Mouse (Mus musculus) kidney, adult 2 months (tissue): ENCODE measurements around the gene Atxn7l2. TPM values are rescaled to one million over a fixed set of nuclear protein-coding genes. Genes with fewer than 3 reads are reported as not detected.

Source experiments
- DNase-seq: peaks from one replicate; pipeline ENCODE4 v3.0.0; 2021
- H3K27ac ChIP-seq: fragments of 200-500 bp; 2 replicates; pipeline ENCODE4 v1.5.1; 2012; ENCODE audit warnings: low read depth, low read length, control low read depth, inconsistent platforms; ENCODE audit not compliant: insufficient read depth
- H3K27me3 ChIP-seq: fragments of 200-500 bp; replicated peaks from 2 replicates; pipeline ENCODE4 v1.6.1; 2012; ENCODE audit warnings: mild to moderate bottlenecking, moderate library complexity, low read length, inconsistent platforms; ENCODE audit not compliant: control insufficient read depth, insufficient read depth
- H3K36me3 ChIP-seq: fragments of 200-500 bp; 2 replicates; pipeline ENCODE4 v1.6.1; 2012; ENCODE audit warnings: mild to moderate bottlenecking, moderate library complexity, low read length, inconsistent platforms; ENCODE audit not compliant: control insufficient read depth, insufficient read depth
- H3K4me1 ChIP-seq: fragments of 200-500 bp; 2 replicates; pipeline ENCODE4 v1.6.1; 2011; ENCODE audit warnings: low read length; ENCODE audit not compliant: control insufficient read depth, insufficient read depth
- H3K4me3 ChIP-seq: fragments of 200-500 bp; 2 replicates; pipeline ENCODE4 v1.5.1; 2011; ENCODE audit warnings: mild to moderate bottlenecking, low read depth, low read length, control low read depth; ENCODE audit not compliant: insufficient read depth
- CTCF ChIP-seq: fragments of 200-500 bp; conservative IDR thresholded peaks from 2 replicates; pipeline ENCODE4 v1.5.1; 2011; ENCODE audit warnings: low read depth, mild to moderate bottlenecking, control low read depth, low read length, moderate library complexity, mixed read lengths; ENCODE audit not compliant: insufficient read depth, insufficient read length
- POLR2A ChIP-seq: fragments of 200-500 bp; IDR thresholded peaks from one replicate; pipeline ENCODE4 v1.6.1; 2011; ENCODE audit warnings: low read depth, low read length, control low read depth
- WGBS: fragments of 180-500 bp; shearing (Covaris S2); methylation state at CpG from one replicate; pipeline ENCODE4 v1.1.7; 2018; 5-methylcytosine and 5-hydroxymethylcytosine counted together
- polyA plus RNA-seq: library from polyadenylated mRNA; depleted of rRNA; stranded (reverse); fragments of >200 nt; gene quantifications from 2 replicates; pipeline ENCODE4 v1.2.3, GENCODE M21; 2012; rRNA removed

Atxn7l2 gene
- polyA plus RNA-seq, 1 experiment, result 23.1 TPM

- Histone ChIP-seq H3K4me1 (no peaks in the 10 kb centered on the region), H3K27me3 (no peaks in the 10 kb centered on the region), H3K27ac (no peak overlapping the region), H3K36me3 (no peaks in the 10 kb centered on the region), H3K4me3 (no peak overlapping the region)
- no peak for DNase-seq
- 78% methylated on average over 9 of the region's 9 CpGs for WGBS
- TF ChIP-seq POLR2A (no peak), CTCF (no peak)
Observed at GRCm38 (mm10) chr3:108158383-108159037, 52.2 kb downstream of the Atxn7l2 start.

DNA sequence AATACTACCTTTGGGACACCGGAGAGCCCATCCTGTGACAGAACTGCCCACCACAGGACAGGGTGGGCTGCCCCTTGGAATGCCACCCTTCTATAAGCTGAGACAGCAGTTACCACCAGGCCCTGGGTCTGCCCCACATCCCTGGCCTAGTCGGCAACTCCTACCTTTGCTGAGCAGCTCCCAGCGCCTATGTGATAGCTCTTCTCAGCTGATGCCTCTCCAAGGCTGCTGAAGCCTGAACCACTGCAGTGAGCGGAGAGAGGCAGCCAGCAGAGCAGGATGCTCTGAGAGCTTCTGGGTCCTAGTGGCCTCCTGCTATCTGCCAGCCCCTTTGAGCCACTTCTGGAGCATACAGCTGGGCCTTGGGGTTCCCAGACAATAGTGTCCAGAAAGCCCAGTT lies 56.1 kb downstream of the Atxn7l2 start, which contains the start of gene Gpr61:
Gpr61 (minus strand) TSS at position 227 of the 400 bp plus-strand sequence.
- TF ChIP-seq CTCF (no peak), POLR2A (no peak)
- 45% methylated on average over 4 of the region's 4 CpGs for WGBS
- no peak for DNase-seq
- no peak within 1 kb of the TSS for H3K27ac ChIP-seq
- no peaks in the 10 kb centered on the region for H3K36me3 ChIP-seq
- no peak within 1 kb of the TSS for H3K4me3 ChIP-seq
- H3K27me3 ChIP-seq, result no peaks in the 10 kb centered on the region
- H3K4me1 ChIP-seq, result no peaks in the 10 kb centered on the region

GRCm38 (mm10) chr3:108152290-108152689 lies 58.4 kb downstream of the Atxn7l2 start:
- no peak for DNase-seq
- peaks cover 3% of the 10 kb centered on the region; the same call in 1 of the 2 replicates for H3K4me1 ChIP-seq
- no peak overlapping the region for H3K4me3 ChIP-seq
- TF ChIP-seq POLR2A (no peak), CTCF (no peak)
- H3K27me3 ChIP-seq, result no peaks in the 10 kb centered on the region
- H3K27ac ChIP-seq, result no peak overlapping the region
- no peaks in the 10 kb centered on the region for H3K36me3 ChIP-seq
- WGBS, result 85% methylated on average over 3 of the region's 3 CpGs

Other genes starting within 250 kb of the Atxn7l2 start
- 0.41 and 0.63 TPM in 2 replicates for gene Gstm3, start 241.7 kb downstream of the Atxn7l2 start, polyA plus RNA-seq
- 190 and 212 TPM in 2 replicates for gene Gstm2, start 224.5 kb downstream of the Atxn7l2 start, polyA plus RNA-seq
- gene Gstm1, start 193.0 kb downstream of the Atxn7l2 start, polyA plus RNA-seq, result 1,515 and 1,697 TPM in 2 replicates
- 23.4 and 23.9 TPM in 2 replicates for gene Gstm4, start 166.0 kb downstream of the Atxn7l2 start, polyA plus RNA-seq
- 59.0 and 86.6 TPM in 2 replicates for gene Ampd2, start 124.3 kb downstream of the Atxn7l2 start, polyA plus RNA-seq
- gene Gnat2, start 118.1 kb downstream of the Atxn7l2 start, polyA plus RNA-seq, result 0.61 TPM in 2 replicates
- 21.3 and 31.0 TPM in 2 replicates for gene Gnai3, start 64.8 kb downstream of the Atxn7l2 start, polyA plus RNA-seq
- not detected in 2 replicates for gene Gpr61, start 56.1 kb downstream of the Atxn7l2 start, polyA plus RNA-seq
- gene Amigo1, start 24.6 kb downstream of the Atxn7l2 start, polyA plus RNA-seq, result 18.4 and 25.7 TPM in 2 replicates
- 7.0 and 7.1 TPM in 2 replicates for gene Cyb561d1, start 9.7 kb downstream of the Atxn7l2 start, polyA plus RNA-seq
- 37.7 and 38.7 TPM in 2 replicates for gene Sypl2, start 15.7 kb upstream of the Atxn7l2 start, polyA plus RNA-seq
- 43.2 and 55.0 TPM in 2 replicates for gene Psma5, start 46.0 kb upstream of the Atxn7l2 start, polyA plus RNA-seq
- 30.2 and 34.2 TPM in 2 replicates for gene Sort1, start 73.1 kb upstream of the Atxn7l2 start, polyA plus RNA-seq
- 0.06 TPM in 1 of 2 replicates, not detected in the other for gene Mybphl, start 154.0 kb upstream of the Atxn7l2 start, polyA plus RNA-seq
- gene Psrc1, start 172.9 kb upstream of the Atxn7l2 start, polyA plus RNA-seq, result 1.6 and 1.7 TPM in 2 replicates
- gene Celsr2, start 204.6 kb upstream of the Atxn7l2 start, polyA plus RNA-seq, result 60.5 and 67.4 TPM in 2 replicates
- 49.2 and 58.8 TPM in 2 replicates for gene Sars, start 234.3 kb upstream of the Atxn7l2 start, polyA plus RNA-seq